Mouse (Mus musculus) gastrocnemius, postnatal 14 days (tissue): Measurements from ENCODE around the gene Bsdc1. TPM values are rescaled to one million over a fixed set of nuclear protein-coding genes. Genes with fewer than 3 reads are reported as not detected.
"Not testable (repeated sequence)": the region's sequence is repeated elsewhere in the genome, so short reads cannot be mapped to it uniquely, and the experiment has no call there.

Source experiments
- DNase-seq: peaks from one replicate; pipeline ENCODE4 v3.0.0; 2021; ENCODE audit warnings: mixed read lengths
- intact Hi-C: fragments of 180-260 bp; cut with DNase I; formaldehyde crosslinking; loops from one replicate; pipeline ENCODE4 v1.15.1; 2025; ENCODE audit warnings: low total_unique reads
- total RNA-seq, 2 experiments: library from RNA; stranded (reverse); gene quantifications; 2 replicates each; pipeline ENCODE4 v1.2.3; 2021

Gene Bsdc1
- total RNA-seq, 2 experiments from 2014 or later: 22.2 to 32.6 TPM

DNA sequence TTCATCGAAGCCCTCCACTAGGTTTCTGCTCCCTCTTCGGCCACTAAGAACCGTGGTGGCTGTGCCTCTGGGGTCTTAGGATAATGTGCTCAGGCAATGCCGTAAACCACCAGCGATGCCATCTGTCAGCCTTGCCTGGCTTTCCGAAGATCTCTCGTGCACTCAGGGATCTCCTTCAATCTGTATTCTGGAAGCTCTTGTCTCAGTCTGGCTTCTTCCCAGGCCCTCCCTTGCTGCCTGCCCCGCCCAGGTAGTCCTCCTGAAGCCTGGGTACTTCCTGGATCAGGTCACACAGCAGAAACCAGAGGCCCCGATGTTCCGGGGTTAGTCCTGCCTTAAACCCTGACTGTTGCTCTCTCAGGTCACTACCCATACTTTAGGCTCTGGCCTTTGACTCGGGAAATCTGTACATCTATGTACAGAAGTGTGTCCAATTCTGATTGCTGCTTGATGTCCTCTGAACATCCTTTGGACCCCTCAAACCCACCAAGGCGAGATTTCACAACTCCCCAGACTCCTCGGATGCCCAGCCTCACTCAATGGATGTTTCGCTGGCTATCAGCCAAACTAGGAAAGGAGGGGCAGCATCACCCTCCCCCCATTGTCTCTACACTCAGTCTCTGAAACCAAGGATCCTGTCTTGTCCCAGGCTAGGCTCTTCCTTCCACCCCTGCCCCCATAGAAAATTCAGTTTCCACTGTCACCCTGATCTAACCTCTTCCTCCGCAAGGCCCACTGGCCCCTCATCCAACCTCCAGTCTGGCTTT lies 47.6 kb downstream of the Bsdc1 start:
- intact Hi-C loops: no loop called here
- DNase-seq: no peak

DNA sequence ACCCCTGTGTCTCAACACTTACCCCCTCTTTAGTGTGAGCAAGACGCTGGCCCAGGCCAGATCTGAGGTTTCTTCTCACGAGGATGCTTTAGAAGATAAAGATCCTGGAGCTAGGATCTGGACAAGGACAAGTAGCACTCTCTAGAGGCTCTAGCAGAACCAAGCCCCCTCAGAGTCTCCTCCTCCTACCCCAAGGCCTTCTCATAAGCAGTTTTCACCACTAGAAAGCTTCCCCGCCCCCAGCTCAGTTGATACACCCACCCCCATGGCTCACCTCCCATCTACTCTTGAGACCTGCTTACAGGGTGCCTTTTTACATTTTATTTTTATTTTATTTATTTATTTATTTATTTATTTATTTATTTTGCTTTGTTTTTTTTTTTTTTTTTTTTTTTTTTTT lies 48.3 kb downstream of the Bsdc1 start:
- intact Hi-C loops: no loop called here
- DNase-seq: no peak

DNA sequence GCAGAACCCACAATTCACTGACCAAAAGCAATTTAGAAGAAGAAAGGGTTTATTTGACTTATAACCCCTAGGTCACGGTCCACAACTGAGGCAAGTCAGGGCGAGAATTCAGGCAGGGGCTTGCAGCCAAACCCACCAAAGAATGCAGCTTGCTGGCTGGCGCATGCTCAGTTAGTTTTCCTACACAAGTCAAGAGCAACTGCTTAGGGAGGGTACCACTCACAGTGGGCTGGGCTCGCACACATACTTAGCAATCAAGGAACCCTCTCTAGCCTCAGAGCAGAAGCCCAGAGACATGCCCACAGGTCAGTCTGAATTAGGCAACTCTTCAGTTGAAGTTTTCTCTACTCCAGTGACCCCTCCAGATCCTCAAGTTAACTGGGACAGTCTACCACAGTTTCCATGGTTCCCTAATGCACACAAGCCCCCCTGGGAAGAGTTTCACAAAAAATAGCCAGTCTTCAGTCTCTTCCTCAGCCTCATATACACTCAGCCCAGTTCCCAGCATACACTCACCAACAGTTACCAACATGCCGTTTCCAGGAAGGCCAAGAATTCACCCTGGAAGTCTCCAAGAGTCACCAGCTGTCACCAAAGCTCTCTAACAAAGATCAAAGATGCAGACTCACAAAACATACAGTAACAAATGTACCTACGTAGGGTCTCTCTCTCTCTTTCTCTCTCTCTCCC lies 49.5 kb downstream of the Bsdc1 start:
- intact Hi-C loops: no loop called here
- DNase-seq: no peak

DNA sequence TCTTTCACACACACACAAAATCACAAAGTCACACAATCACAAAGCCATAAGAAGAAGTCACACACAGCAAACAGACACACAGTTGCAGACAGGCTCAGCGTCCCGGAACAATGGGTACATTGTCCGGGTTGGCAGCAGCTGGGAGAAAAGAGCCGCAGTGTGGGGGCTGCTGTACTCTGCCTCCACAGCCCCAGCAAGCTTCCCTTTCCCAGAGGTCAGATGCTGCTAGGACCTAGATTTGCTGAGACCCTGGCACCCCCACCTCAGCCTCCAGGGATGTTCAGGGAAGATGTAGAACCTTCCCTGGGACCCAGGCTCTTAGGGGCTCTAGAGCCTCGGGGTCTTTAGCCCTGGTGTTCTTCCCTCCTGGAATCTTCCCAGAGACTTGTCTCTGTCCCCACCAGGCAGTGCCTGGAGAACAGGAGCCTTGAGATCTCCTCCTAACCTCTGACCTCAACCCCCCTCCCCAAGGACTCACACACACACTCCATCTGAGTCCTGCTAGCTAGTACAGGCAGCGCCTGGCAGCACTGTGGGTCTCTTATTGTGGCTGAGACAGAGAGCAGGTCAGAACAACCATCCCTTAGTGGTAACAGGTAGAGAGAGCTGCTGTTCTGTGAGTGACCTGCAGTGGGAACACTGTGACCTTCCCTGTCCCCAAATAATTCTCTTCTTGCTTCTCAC lies 50.2 kb downstream of the Bsdc1 start:
- intact Hi-C loops: no loop called here
- no peak for DNase-seq

DNA sequence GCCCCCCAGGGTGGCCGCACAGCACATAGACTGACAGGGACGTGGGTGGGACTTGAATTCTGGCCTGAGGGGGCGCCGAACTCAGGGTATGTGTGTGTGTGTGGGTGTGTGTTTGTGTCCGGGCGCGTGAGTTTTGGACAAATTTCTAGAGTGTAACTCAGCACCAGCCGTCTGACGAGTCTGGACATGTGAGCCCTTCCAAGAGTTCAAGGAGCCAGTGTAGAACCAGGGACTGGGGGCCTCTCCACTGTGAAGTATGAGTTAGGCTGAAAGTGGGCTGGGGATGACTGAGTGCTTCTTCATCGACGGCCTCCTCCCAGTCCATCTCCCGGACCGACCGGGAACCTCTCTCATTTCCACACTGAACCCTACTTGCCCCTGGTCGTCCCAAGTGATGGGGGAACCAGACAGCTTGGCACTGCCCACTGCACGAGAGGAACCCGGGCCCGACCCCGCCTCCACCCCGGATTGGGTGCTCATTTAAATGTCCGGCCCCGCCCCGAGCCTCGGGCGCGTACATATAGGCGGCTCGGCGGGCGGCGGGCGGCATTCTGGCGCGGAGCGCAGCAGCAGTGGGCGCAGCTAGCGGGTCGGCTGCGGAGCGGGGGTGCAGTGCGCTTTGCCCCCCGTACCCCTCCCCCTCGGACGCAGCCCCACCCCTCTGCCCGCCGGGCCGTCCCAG lies 51.8 kb downstream of the Bsdc1 start, which contains the start of gene Marcksl1:
TSS of gene Marcksl1 (plus strand) at position 496 of the 682 bp plus-strand sequence.
- intact Hi-C loops: no loop called here
- DNase-seq: peak; percentile 87

DNA sequence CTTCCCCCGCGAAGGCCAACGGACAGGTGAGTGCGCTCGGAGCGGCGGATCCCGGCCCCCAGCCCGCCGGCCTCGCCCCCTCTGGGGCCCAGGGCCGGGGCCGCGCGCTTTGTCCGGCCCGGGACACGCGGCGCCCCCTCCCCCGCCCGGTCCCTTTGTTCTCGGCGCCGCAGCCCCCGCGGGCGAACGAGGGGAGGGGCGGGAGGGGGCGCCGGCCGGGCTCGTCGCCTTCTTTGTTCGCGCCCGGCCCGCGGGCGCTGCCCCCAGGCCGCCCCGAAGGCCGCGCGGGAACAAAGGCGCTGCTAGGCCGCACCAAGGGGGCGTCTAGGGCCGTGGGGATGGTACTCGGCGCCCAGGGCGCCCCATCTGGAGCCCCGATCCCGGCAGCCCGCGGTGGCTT lies 52.5 kb downstream of the Bsdc1 start:
- intact Hi-C loops: no loop called here
- DNase-seq: no peak

DNA sequence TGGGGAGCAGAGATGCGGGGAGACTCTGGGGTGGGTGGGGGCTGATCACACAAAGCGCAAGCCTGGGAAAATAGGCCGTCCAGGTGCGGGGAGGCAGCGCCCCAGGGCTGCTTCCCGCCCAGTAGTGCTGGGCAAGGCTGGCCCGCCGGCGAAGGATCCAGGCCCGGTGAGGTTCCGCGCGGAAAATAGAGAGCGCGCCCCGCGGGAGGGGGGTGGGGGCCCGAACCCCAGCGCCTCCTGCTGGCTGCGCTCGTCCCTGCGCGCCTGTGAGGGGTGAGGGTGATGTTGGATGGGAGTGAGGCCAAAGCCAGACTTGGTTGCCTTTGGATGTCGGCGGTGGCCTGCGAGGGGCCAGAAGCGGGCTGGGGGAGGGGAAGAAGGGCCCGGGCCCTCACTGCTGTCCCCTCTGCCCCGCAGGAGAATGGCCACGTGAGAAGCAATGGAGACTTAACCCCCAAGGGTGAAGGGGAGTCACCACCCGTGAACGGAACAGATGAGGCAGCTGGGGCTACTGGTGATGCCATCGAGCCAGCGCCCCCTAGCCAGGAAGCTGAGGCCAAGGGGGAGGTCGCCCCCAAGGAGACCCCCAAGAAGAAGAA lies 53.0 kb downstream of the Bsdc1 start:
- DNase-seq: peak; percentile 69

DNA sequence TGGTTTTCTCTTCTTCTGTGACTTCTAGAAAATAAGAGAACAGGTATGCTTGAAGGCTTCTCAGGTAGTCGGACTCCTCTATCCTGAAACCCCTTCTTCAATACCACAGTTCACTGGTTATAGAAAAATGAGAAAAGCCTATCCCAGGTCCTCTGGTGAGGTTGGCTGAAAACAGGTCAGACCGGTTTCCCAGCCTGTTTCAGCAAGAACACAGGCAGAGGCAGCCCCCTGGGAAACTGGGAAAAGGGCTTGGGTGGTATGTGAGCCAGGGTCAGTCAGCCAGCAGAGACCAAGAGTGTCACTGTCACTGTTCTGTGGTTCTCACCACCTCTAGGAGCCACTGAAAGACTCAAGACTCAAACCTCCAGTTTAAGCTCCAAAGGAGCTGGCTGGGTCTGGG lies 55.5 kb downstream of the Bsdc1 start:
- DNase-seq: no peak
- intact Hi-C loops: no loop called here

More for the DNA sequence above, 53.0 kb downstream of the Bsdc1 start:
- intact Hi-C loops: no loop called here

DNA sequence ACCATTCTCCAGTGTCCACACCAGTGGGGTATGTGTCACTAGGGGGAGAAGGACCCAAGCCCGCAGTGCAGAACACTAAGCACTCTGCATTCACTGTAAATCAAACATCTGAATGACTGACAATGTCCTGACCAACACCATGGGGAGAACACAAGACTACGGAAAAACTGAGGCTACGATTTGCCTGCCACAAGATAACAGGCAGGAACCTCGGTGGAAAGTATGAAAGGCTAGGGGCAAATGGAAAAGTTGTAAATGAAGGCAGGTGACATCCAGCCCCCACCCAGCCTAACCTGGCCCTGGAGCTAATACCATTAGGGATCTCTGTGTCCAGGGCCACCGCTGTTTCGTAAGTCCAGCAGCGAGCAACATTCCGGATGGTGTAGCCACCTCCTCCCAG lies 57.1 kb downstream of the Bsdc1 start:
- intact Hi-C loops: no loop called here
- DNase-seq: no peak

DNA sequence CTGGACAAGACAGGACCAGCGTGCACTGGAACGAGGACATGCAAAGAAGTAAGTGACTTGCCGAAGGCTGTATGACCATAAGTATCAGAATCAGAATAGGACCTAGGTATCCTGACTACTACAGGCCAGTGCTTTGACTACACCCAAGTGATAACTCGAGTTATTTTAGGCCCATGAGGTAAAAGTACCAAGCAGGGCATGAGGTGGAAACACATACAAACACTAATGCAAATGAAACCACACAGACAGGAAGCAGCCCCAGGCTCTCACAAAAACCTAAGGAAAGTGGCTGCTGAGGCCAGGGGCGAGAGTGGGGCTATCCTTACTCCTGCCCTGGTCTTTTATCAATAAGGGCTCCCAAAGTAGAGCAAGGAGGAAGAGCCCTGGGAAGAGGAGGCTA lies 64.0 kb downstream of the Bsdc1 start:
- intact Hi-C loops: no loop called here

DNA sequence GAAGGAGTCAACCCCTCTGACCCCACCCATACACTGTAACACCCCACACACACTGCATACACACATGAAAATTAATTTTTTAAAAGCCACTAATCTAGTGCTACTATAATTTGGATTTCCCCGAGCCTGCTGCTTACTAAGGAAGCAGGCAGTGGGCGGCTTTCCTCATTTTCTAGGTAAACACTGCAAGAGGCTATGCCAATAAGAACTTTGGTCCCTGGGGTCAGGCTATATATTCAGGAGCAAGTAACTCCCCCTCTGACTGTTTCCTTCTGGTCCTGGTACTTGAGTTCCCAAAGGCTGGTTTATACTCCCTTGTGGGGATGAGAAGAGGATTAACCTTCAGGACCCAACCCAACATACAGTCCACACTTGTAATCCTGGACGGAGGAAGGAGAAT lies 64.5 kb downstream of the Bsdc1 start:
- intact Hi-C loops: no loop called here

More for the DNA sequence above, 64.0 kb downstream of the Bsdc1 start:
- no peak for DNase-seq

DNA sequence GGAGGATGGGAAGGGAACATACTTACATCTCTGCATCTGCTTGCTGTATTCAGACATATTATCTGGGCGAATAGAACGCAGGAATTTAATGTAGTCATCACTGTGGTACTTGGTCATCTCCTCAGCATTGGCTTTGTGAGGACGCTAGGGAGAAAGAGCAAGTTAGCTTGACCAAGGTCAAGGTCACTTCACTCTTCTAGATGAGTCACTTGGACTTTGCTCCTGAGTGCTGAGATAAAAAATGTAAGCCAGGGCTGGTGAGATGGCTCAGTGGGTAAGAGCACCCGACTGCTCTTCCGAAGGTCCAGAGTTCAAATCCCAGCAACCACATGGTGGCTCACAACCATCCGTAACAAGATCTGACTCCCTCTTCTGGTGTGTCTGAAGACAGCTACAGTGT lies 67.5 kb downstream of the Bsdc1 start:
- intact Hi-C loops, DNase-seq: not testable (repeated sequence)

More for the DNA sequence above, 64.5 kb downstream of the Bsdc1 start:
- DNase-seq: no peak

Other genes starting within 250 kb of the Bsdc1 start
- gene C77080, start 200.2 kb upstream of the Bsdc1 start, total RNA-seq: 1 to 10 TPM; 2.3 to 2.5 TPM
- 10 to 100 TPM; 50.0 to 63.6 TPM for gene Sync, start 174.0 kb upstream of the Bsdc1 start, total RNA-seq
- 10 to 100 TPM; 66.0 to 67.2 TPM for gene Rbbp4, start 126.2 kb upstream of the Bsdc1 start, total RNA-seq
- gene Zbtb8os, start 125.9 kb upstream of the Bsdc1 start, total RNA-seq: 10 to 100 TPM; 24.0 to 25.1 TPM
- gene Zbtb8a, start 83.5 kb upstream of the Bsdc1 start, total RNA-seq: 1 to 10 TPM; 2.4 to 2.9 TPM
- gene Zbtb8b, start 20.7 kb upstream of the Bsdc1 start, total RNA-seq: not detected
- gene Tssk3, start 29.4 kb downstream of the Bsdc1 start, total RNA-seq: not detected
- not detected for gene Fam229a, start 29.6 kb downstream of the Bsdc1 start, total RNA-seq
- gene Marcksl1, start 52.0 kb downstream of the Bsdc1 start, total RNA-seq: 10 to 100 TPM in 1 of 2 experiments, 1 to 10 TPM in 1; 9.2 to 14.4 TPM
- 10 to 100 TPM; 14.9 to 16.9 TPM for gene Hdac1, start 81.1 kb downstream of the Bsdc1 start, total RNA-seq
- under 1 TPM; 0.37 to 0.44 TPM for gene Lck, start 112.1 kb downstream of the Bsdc1 start, total RNA-seq
- gene Fam167b, start 117.0 kb downstream of the Bsdc1 start, total RNA-seq: under 1 TPM; 0.62 to 0.66 TPM
- gene Eif3i, start 139.1 kb downstream of the Bsdc1 start, total RNA-seq: 100 to 1,000 TPM; 135 to 141 TPM
- 10 to 100 TPM; 33.6 to 35.8 TPM for gene Tmem234, start 139.1 kb downstream of the Bsdc1 start, total RNA-seq
- 1 to 10 TPM; 1.0 to 1.8 TPM for gene Dcdc2b, start 152.7 kb downstream of the Bsdc1 start, total RNA-seq
- 10 to 100 TPM; 10.4 to 11.8 TPM for gene Iqcc, start 157.5 kb downstream of the Bsdc1 start, total RNA-seq
- 10 to 100 TPM; 58.0 to 66.8 TPM for gene Ccdc28b, start 162.4 kb downstream of the Bsdc1 start, total RNA-seq
- 10 to 100 TPM; 25.5 to 28.6 TPM for gene Txlna, start 179.5 kb downstream of the Bsdc1 start, total RNA-seq
- 10 to 100 TPM; 62.8 to 64.2 TPM for gene Kpna6, start 211.2 kb downstream of the Bsdc1 start, total RNA-seq
- gene Tmem39b, start 235.3 kb downstream of the Bsdc1 start, total RNA-seq: 1 to 10 TPM; 1.9 to 3.7 TPM